Mouse (Mus musculus): ENCODE measurements around the gene Skor1. TPM values are rescaled to one million over a fixed set of nuclear protein-coding genes. Genes with fewer than 3 reads are reported as not detected.

Gene Skor1
- polyA plus RNA-seq, 1 experiment from 2014 or later = 5.0 TPM

DNA sequence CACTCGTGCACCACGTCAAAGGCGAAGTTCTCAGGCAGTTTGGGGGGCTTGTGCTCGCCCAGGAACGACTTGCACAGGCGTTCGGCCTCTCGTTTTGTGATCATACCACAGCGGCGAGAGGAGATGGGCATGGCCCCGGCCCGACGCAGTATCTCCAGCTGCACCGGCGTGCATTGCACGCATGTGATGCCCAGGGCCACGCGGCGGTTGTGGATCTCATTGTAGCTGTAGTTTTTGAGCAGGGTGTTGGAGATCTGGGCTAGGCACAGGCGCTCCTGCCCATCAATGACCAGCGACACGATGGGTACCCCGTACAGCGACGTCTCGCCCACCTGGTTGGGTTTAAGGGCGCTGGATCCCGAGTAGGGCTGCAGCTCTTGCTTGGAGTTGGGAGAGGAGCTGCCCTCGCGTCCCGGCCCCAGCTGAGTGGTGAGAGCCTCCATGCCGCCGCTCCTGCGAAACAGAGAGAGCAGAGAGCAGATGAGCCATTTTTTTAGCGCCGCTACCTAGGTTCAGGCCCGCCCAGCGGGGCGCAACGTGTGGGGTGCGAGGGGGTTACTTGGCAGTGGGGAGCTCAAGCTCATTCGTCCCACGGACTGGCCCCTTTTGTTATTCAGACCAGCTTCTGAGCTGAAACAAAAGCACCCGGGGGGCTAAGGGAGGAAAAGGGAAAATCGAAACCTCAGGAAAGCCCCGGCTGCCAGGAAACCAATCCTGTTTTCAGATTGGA lies 2.5 kb downstream of the Skor1 start:
- Histone ChIP-seq H3K4me2 (ENCODE audit: low read length) (peak overlapping the region; percentile 31), H3K36me3 (ENCODE audit: control insufficient read depth, insufficient read depth, low read length) (no peaks in the 10 kb centered on the region), H3K4me1 (ENCODE audit: control insufficient read depth, insufficient read depth, low read length) (peaks cover 23% of the 10 kb centered on the region), H3K27me3 (ENCODE audit: control insufficient read depth, insufficient read depth, low read length) (peaks cover 98% of the 10 kb centered on the region), H3K9ac (replicated peaks; ENCODE audit: low read length) (peak overlapping the region; percentile 36; the same call in 1 of the 2 replicates), H3K9me3 (ENCODE audit: control insufficient read depth, low read length) (no peaks in the 10 kb centered on the region), H3K4me3 (replicated peaks; ENCODE audit: low read depth, low read length) (peak overlapping the region; percentile 21), H3K27ac (replicated peaks; ENCODE audit: low read depth, low read length) (no peak overlapping the region; the same call in 1 of the 2 replicates)
- no peak for ATAC-seq (ENCODE audit: low FRiP score, low TSS enrichment)
- DNase-seq = peak; percentile 39
- WGBS = under 1% methylated on average over 46 of the region's 46 CpGs

- H3K4me2 ChIP-seq (ENCODE audit: low read length) = peak overlapping the region; percentile 31
- H3K27me3 ChIP-seq (ENCODE audit: control insufficient read depth, insufficient read depth, low read length) = peaks cover 98% of the 10 kb centered on the region
- peaks cover 22% of the 10 kb centered on the region for H3K4me1 ChIP-seq (ENCODE audit: control insufficient read depth, insufficient read depth, low read length)
- H3K27ac ChIP-seq (replicated peaks; ENCODE audit: low read depth, low read length) = peak overlapping the region; percentile 49; the same call in 1 of the 2 replicates
- WGBS = under 1% methylated on average over 68 of the region's 73 CpGs
- H3K4me3 ChIP-seq (replicated peaks; ENCODE audit: low read depth, low read length) = peak overlapping the region; percentile 21
- no peaks in the 10 kb centered on the region for H3K9me3 ChIP-seq (ENCODE audit: control insufficient read depth, low read length)
- peak overlapping the region; percentile 36; the same call in 1 of the 2 replicates for H3K9ac ChIP-seq (replicated peaks; ENCODE audit: low read length)
- DNase-seq = peak; percentile 60
- no peak for ATAC-seq (ENCODE audit: low FRiP score, low TSS enrichment)
- no peaks in the 10 kb centered on the region for H3K36me3 ChIP-seq (ENCODE audit: control insufficient read depth, insufficient read depth, low read length)
Observed at GRCm38 (mm10) chr9:63145249-63146125, 3.3 kb downstream of the Skor1 start.

GRCm38 (mm10) chr9:63144502-63145248 lies 4.1 kb downstream of the Skor1 start:
- Histone ChIP-seq H3K9ac (replicated peaks; ENCODE audit: low read length) (peak overlapping the region; percentile 36; the same call in 1 of the 2 replicates), H3K4me2 (ENCODE audit: low read length) (peak overlapping the region; percentile 31), H3K27ac (replicated peaks; ENCODE audit: low read depth, low read length) (0 out of 2 replicates have a peak overlapping the region, but pooled peaks have one; percentile 26), H3K4me3 (replicated peaks; ENCODE audit: low read depth, low read length) (peak overlapping the region; percentile 21), H3K27me3 (ENCODE audit: control insufficient read depth, insufficient read depth, low read length) (peaks cover 98% of the 10 kb centered on the region), H3K9me3 (ENCODE audit: control insufficient read depth, low read length) (no peaks in the 10 kb centered on the region), H3K36me3 (ENCODE audit: control insufficient read depth, insufficient read depth, low read length) (no peaks in the 10 kb centered on the region), H3K4me1 (ENCODE audit: control insufficient read depth, insufficient read depth, low read length) (peaks cover 18% of the 10 kb centered on the region)
- no peak for ATAC-seq (ENCODE audit: low FRiP score, low TSS enrichment)
- WGBS = under 1% methylated on average over 80 of the region's 80 CpGs
- peak; percentile 60 for DNase-seq

DNA sequence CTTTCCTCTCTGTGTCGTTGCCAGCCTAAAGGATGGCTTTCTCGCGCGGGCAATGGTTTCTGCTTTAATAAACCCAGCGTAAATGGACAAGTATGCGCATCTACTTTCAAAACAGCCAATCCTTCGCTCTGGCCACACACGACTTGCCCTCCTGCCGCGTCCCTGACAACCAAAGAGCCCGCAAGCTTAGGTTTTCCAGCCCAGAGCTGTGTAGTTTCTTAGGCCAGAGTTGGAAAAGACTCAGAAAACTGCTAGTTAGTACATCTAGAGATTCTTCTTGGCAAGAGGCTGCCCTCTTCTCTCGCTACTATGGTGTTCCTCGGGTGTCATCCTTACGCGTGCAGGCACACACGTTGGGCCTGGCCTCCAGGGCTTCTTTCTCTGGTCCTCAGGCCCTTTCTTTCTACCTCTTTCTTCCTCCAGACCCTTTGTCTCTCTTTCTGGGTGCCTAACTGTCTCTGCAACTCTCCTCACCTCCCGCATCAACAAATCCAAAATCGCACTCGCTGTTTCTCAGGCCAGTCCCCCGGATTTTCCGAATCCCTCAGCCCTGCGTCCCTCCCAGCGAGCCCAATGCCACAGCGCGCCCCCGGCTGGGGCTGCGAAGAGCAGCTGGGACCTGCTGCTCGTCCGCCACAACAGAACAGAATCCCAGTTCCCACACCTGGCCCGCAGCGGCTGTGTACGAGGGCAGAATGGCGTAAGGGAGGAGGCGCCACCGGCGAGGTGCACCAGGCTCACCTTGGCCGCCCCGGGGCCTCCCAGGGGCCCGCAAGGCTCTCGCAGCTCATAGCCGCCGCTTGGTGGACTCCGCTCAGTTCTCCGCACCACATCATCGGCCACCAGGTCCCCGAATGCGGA lies 4.9 kb downstream of the Skor1 start:
- ATAC-seq (ENCODE audit: low FRiP score, low TSS enrichment) = no peak
- H3K27ac ChIP-seq (replicated peaks; ENCODE audit: low read depth, low read length) = 0 out of 2 replicates have a peak overlapping the region, but pooled peaks have one; percentile 26
- H3K4me1 ChIP-seq (ENCODE audit: control insufficient read depth, insufficient read depth, low read length) = peaks cover 11% of the 10 kb centered on the region
- no peaks in the 10 kb centered on the region for H3K36me3 ChIP-seq (ENCODE audit: control insufficient read depth, insufficient read depth, low read length)
- H3K9me3 ChIP-seq (ENCODE audit: control insufficient read depth, low read length) = no peaks in the 10 kb centered on the region
- H3K27me3 ChIP-seq (ENCODE audit: control insufficient read depth, insufficient read depth, low read length) = peaks cover 98% of the 10 kb centered on the region
- under 1% methylated on average over 47 of the region's 47 CpGs for WGBS
- 0 out of 2 replicates have a peak overlapping the region, but pooled peaks have one; percentile 23 for H3K9ac ChIP-seq (replicated peaks; ENCODE audit: low read length)
- peak; percentile 51 for DNase-seq
- H3K4me3 ChIP-seq (replicated peaks; ENCODE audit: low read depth, low read length) = peak overlapping the region; percentile 21
- peak overlapping the region; percentile 31 for H3K4me2 ChIP-seq (ENCODE audit: low read length)

DNA sequence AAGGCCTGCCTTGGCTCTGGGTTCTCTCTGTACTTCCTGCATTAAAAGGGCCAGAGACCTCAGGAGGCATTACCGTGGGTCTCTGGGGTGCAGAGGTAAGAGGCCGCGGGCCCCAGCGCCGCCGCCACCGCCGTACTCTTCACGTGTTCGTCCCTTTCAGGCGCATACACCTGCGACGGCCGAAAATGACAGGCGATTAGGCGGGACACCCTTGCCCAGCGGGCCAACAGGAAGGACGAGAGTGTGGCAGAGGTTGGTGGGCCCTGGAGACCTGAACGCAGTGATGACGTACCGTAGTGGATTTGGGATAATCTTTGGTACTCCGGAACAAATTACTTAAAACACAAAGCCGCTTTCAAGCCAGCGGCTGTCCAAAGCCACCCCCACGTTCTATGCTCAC lies 5.5 kb downstream of the Skor1 start:
- Histone ChIP-seq H3K9me3 (ENCODE audit: control insufficient read depth, low read length) (no peaks in the 10 kb centered on the region), H3K4me1 (ENCODE audit: control insufficient read depth, insufficient read depth, low read length) (peaks cover 7% of the 10 kb centered on the region; the same call in 1 of the 2 replicates), H3K9ac (replicated peaks; ENCODE audit: low read length) (no peak overlapping the region), H3K4me3 (replicated peaks; ENCODE audit: low read depth, low read length) (peak overlapping the region; percentile 21; the same call in 1 of the 2 replicates), H3K4me2 (ENCODE audit: low read length) (peak overlapping the region; percentile 31; the same call in 1 of the 2 replicates), H3K27me3 (ENCODE audit: control insufficient read depth, insufficient read depth, low read length) (peaks cover 98% of the 10 kb centered on the region), H3K36me3 (ENCODE audit: control insufficient read depth, insufficient read depth, low read length) (no peaks in the 10 kb centered on the region), H3K27ac (replicated peaks; ENCODE audit: low read depth, low read length) (no peak overlapping the region)
- no peak for DNase-seq
- no peak for ATAC-seq (ENCODE audit: low FRiP score, low TSS enrichment)
- 1% methylated on average over 25 of the region's 25 CpGs for WGBS

- WGBS = under 1% methylated on average over 42 of the region's 42 CpGs
- no peak for ATAC-seq (ENCODE audit: low FRiP score, low TSS enrichment)
Observed at GRCm38 (mm10) chr9:63142335-63143036, 6.3 kb downstream of the Skor1 start.

DNA sequence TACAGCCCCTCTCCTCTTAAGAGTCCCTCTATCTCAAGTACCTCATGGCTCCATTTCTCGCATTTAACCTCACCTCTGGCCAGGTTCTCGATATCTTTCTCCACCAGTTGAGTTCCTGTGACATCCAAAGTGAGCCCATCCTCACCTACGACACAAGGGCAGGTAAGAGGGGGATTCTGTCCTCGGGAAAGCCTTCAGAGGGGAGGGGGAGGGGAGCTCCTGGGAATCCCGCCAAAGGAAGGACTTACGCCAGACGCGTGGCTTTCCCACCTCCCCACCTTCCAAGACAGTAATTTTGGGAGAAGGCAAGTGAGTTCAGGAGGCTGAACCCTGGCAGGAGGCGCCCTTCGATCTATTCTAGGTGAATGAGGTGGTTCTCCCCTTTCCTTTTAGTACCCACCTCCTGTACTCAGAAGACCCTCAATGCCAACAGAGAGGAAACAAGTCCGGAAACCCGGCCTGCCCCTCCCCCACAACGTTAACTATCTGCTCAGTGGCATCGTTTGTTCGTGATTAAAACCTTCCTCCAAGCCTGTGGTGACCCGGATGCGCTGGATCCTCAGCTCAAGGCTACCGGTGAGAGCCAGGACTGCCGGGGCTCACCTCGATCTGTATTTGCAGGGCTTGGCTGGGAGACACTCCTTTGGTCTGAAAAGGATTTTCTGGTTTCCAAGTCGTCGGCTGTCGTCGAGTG lies 7.0 kb downstream of the Skor1 start:
- Histone ChIP-seq H3K27me3 (ENCODE audit: control insufficient read depth, insufficient read depth, low read length) (peaks cover 100% of the 10 kb centered on the region), H3K4me1 (ENCODE audit: control insufficient read depth, insufficient read depth, low read length) (peaks cover 10% of the 10 kb centered on the region; the same call in 1 of the 2 replicates), H3K36me3 (ENCODE audit: control insufficient read depth, insufficient read depth, low read length) (no peaks in the 10 kb centered on the region), H3K9me3 (ENCODE audit: control insufficient read depth, low read length) (no peaks in the 10 kb centered on the region), H3K4me2 (ENCODE audit: low read length) (peak overlapping the region; percentile 33), H3K4me3 (replicated peaks; ENCODE audit: low read depth, low read length) (0 out of 2 replicates have a peak overlapping the region, but pooled peaks have one; percentile 14), H3K9ac (replicated peaks; ENCODE audit: low read length) (no peak overlapping the region; the same call in 1 of the 2 replicates), H3K27ac (replicated peaks; ENCODE audit: low read depth, low read length) (no peak overlapping the region)
- under 1% methylated on average over 24 of the region's 24 CpGs for WGBS
- ATAC-seq (ENCODE audit: low FRiP score, low TSS enrichment) (no peak), DNase-seq (peak; percentile 27)

More at GRCm38 (mm10) chr9:63142335-63143036, 6.3 kb downstream of the Skor1 start:
- Histone ChIP-seq H3K4me3 (replicated peaks; ENCODE audit: low read depth, low read length) (peak overlapping the region; percentile 14; the same call in 1 of the 2 replicates), H3K4me1 (ENCODE audit: control insufficient read depth, insufficient read depth, low read length) (peaks cover 7% of the 10 kb centered on the region; the same call in 1 of the 2 replicates), H3K27ac (replicated peaks; ENCODE audit: low read depth, low read length) (no peak overlapping the region; the same call in 1 of the 2 replicates), H3K9me3 (ENCODE audit: control insufficient read depth, low read length) (no peaks in the 10 kb centered on the region), H3K36me3 (ENCODE audit: control insufficient read depth, insufficient read depth, low read length) (no peaks in the 10 kb centered on the region), H3K4me2 (ENCODE audit: low read length) (peak overlapping the region; percentile 33), H3K27me3 (ENCODE audit: control insufficient read depth, insufficient read depth, low read length) (peaks cover 100% of the 10 kb centered on the region), H3K9ac (replicated peaks; ENCODE audit: low read length) (no peak overlapping the region; the same call in 1 of the 2 replicates)
- peak; percentile 37 for DNase-seq
